Mouse (Mus musculus) gastrocnemius, postnatal 4 days (tissue): Measurements from ENCODE around the gene Gtpbp1. TPM values are rescaled to one million over a fixed set of nuclear protein-coding genes. Genes with fewer than 3 reads are reported as not detected.
A peak's percentile ranks its signal among the peaks of the same experiment; 100 is the strongest.
"Not testable (repeated sequence)": the region's sequence is repeated elsewhere in the genome, so short reads cannot be mapped to it uniquely, and the experiment has no call there.

Source experiments
- DNase-seq, 2 experiments: peaks; one replicate each; pipeline ENCODE4 v3.0.0; 2021 to 2022; ENCODE audit warnings: low spot score in 2 of 2, mixed read lengths in 2 of 2
- long read RNA-seq, 2 experiments: library from polyadenylated mRNA; stranded (forward); transcript quantifications; one replicate each; pipeline ENCODE4 v2.0.0; 2021
- total RNA-seq, 2 experiments: library from RNA; stranded (reverse); gene quantifications; 2 replicates each; pipeline ENCODE4 v1.2.3; 2021

The Gtpbp1 gene
- total RNA-seq, result 10 to 100 TPM; 20.7 to 22.5 TPM
- long read RNA-seq, experiment 1, partial matches to known transcripts, result 0 of 6 reads
- long read RNA-seq, experiment 1, other reads (novel, unspliced or antisense), result 3 of 6 reads
- long read RNA-seq, experiment 2, partial matches to known transcripts, result 6 of 11 reads
- long read RNA-seq, experiment 2, other reads (novel, unspliced or antisense), result 2 of 11 reads

GRCm38 (mm10) chr15:79690426-79691022 lies at the start of gene Gtpbp1:
TSS of gene Gtpbp1 (plus strand) at chr15:79690845.
- peak; percentile 82 to 96 for DNase-seq

DNA sequence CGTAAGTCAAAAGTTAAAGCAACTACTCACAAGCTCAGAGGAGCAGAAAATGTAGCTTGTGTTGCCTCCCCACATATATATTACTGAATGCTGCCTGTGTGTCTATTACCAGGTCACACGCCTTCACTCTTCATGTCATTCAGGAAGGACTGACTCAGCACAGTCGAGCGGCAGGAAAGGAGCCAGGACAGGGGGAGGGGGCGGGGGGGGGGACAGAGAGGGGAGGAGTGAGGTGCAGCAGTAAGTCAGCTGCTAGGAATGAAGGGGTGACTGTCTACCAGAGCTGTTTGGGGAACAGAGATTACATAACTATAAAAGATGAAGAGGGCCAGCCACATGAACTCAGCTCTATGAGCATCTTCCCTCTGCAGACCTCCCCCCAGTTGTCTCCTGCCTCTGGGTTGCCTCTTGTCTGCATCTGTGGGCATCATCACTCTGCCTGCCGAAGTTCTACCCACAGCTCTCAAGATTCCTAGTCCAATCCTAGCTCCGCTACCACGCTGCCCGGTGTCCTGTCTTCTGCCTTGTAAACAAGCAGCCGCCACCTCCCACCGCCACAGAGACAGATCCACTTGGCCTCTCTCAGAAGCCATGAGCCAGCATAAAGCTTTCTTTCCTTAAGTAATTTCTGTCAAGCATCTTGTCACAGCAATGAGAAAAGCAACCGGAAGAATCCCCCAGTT lies 49.4 kb upstream of the Gtpbp1 start:
- no peak for DNase-seq

DNA sequence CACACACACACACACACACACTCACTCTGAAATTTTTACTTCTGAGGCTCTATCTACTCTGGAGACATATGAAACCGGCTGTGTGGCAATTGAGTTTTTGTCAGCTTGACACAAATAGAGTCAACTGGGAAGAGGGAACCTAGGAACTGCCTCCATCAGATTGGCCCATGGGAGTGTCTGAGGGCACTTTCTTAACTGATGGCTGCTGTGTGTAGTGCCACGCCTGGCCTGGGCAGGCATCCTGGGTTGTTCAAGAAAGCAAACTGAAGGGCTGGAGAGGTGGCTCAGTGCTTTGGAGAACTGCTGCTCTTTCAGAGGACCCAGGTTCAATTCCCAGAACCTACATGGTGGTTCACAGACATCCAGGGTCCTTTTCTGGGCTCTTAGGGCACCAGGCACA lies 45.2 kb upstream of the Gtpbp1 start:
- no peak for DNase-seq

GRCm38 (mm10) chr15:79648130-79648529 lies 42.5 kb upstream of the Gtpbp1 start:
- DNase-seq, result no peak

DNA sequence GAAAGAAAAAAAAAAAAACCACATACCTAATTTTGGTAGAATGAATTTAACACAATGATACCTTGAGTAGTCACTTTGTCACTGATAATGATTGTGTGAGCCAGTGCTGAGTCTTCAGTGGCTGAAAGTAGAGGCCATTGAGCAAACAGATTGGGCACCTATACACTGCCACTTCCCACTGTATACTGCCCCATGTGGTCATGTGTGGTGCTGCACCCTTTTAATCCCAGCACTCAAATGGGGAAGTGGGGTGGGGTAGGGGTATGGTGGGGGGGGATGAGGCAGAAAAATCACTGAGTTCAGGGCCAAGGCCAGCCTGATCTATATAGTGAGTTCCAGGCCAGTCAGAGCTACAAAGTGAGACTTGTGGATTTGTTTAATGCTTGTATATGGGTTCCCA lies 40.1 kb upstream of the Gtpbp1 start:
- no peak for DNase-seq

- DNase-seq, result no peak
Observed at GRCm38 (mm10) chr15:79651481-79651880, 39.2 kb upstream of the Gtpbp1 start.

DNA sequence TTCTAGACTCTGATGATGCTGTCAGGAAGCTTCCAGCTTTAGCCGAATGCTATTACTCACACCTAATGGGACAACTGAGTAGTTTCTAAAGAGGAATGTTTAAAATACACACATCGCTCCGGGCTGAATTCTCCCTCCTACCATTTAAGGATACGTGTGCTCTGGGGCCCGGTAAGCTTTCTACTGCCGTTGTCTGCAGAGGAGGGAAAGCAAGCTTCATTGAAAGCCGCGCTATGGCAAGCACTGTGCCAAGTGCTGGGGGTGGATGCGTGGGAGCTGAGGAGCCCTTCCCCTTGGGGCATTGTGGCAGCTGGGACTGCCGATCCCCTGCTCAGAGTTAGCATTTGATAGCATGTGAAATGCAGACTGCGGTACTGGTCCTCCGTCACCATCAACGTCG lies 34.2 kb upstream of the Gtpbp1 start:
- DNase-seq, result no peak

GRCm38 (mm10) chr15:79657837-79658530 lies 32.7 kb upstream of the Gtpbp1 start:
- DNase-seq, result peak; percentile 68 to 76

DNA sequence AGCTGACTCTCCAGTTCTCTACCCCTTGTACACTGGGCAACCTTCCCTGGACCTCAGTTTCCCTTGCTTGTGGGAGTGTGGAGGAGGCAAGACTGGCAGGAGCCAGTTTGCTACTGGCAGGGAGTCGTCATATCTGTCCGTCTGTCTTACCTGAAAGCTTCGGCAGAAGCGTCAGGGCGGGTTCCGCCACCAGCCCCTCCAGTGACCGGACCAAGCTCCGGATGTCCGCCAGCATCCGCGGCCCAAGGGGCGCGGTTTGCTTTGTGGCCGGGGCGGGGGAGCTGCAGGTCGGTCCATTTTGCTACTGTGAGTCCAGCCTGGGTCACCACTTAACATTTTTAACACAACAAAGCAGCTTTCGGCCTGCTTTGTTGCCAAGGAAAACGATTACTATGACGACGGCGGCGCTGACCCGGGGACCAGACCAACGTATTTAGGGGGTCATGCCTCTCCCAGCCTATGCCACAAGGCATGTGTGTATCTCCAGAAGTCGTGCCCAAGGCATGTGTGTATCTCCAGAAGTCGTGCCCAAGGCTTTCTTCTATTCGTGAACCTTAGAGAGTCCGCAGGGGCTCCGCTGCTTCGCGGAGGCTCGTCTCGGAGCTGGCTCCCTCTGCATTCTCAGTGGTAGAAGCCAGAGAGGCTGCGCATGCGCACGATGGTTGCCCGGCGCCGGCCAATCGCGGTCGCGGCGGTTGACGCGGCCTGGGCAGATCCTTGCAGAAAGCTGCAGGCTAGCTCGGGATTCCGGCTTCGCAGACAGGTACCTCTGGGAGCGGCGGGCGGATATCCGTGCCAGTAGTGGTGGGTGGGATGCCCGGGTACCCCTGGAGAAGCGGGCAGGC lies 31.9 kb upstream of the Gtpbp1 start, which contains the start of the genes Fam227a and Cby1:
Gene Fam227a (minus strand): TSS at position 426 of the 845 bp plus-strand sequence.
Gene Cby1 (plus strand): TSS at position 669 of the 845 bp plus-strand sequence.
- DNase-seq, result peak; percentile 96 to 97

GRCm38 (mm10) chr15:79661852-79662251 lies 28.8 kb upstream of the Gtpbp1 start:
- no peak for DNase-seq

DNA sequence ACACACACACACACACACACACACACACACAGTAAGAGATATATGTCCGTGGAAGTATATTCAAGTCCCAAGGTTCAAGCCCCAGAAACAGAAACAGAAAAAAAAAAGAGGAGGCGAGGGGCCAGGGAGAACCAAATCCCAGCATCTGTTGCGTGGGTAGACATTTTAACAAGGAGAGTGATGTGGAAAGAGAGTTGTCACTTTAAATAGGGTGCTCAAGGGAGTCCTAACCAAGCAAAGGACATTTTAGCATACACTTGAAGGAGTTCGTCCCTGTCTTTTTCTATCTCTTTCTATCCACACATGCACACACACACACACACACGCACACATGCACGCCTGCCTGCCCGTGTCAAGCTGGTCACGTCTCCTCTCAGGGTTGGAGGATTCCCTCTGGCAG lies 26.0 kb upstream of the Gtpbp1 start:
- DNase-seq, result no peak

GRCm38 (mm10) chr15:79669195-79669594 lies 21.4 kb upstream of the Gtpbp1 start:
- DNase-seq, result no peak

DNA sequence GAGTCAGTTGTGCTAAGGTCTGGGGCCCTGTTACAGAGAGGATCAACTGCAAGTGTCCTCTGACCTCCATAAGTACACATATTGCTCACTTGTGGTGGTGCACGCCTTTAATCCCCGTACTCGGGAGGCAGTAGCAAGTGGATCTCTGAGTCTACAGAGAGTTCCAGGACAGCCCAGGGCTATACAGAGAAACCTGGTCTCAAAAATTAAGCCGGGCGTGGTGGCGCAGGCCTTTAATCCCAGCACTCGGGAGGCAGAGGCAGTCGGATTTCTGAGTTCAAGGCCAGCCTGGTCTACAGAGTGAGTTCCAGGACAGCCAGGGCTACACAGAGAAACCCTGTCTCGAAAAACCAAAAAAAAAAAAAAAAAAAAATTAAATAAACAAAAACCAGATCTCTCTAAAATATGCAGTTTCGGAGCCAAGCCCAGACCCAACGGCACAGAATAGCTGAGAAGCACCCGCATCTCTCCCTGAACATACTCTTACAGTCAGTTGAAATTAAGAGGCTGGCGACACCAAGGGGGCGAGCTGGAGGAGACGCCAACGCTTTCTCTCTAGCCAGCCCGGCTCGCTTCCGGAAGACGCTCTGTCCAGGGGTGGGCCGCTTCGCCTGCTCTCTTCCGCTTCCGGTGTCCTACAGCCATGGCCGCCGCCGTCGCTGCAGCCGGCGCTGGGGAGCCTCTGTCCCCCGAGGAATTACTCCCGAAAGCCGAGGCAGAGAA lies 20.2 kb upstream of the Gtpbp1 start, which contains the start of gene Tomm22:
Gene Tomm22 (plus strand): TSS at position 613 of the 723 bp plus-strand sequence.
- DNase-seq, result peak; percentile 76 to 89

DNA sequence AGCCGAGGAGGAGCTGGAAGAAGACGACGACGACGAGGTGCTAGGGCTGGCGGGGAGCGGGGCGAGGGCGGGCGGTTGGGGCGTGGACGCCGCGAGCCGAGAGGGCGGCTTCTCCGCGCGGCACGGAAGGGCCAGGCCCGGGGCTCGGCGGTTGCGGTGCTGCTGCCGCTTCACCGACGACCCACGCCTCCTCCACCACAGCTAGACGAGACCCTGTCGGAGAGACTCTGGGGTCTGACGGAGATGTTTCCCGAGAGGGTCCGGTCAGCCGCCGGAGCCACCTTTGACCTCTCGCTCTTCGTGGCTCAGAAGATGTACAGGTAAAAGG lies 19.7 kb upstream of the Gtpbp1 start:
- DNase-seq, result no peak

DNA sequence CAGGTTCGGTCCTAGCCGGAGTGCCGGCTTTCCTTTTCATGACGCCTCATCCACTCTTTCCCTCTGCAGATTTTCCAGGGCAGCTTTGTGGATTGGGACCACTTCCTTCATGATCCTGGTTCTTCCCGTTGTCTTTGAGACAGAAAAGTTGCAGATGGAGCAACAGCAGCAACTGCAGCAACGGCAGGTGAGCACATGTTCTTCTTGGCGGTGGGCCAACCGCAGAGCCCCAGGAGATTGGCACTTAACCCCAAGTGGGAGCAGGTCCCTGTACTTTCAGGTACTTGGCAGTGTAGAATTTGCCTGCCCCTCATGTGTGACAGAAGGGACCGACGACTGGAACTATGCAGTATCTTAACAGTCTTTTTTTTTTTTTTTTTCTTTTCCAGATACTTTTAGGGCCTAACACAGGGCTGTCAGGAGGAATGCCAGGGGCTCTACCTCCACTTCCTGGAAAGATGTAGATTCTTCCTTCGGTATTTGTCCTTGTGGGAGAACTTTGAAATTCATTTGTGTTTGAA lies 18.8 kb upstream of the Gtpbp1 start:
- DNase-seq, result not testable (repeated sequence)

- DNase-seq, result no peak
Observed at GRCm38 (mm10) chr15:79677936-79678335, 12.7 kb upstream of the Gtpbp1 start.

DNA sequence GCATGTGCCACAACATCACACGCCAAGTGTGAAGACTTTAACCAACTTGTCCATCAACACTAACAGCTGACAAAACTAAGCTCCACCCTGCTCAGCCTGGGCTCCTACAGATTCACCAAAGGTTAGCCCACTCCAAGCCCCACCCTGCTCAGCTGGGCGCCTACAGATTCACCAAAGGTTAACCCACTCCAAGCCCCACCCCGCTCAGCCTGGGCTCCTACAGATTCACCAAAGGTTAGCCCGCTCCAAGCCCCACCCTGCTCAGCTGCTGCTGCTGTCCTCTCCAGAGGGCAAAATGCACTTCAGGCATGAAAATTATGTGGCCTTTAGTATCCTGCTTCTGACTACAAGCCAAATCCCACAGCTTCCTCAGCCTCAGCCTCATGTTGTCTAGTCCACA lies 8.7 kb upstream of the Gtpbp1 start:
- no peak for DNase-seq

DNA sequence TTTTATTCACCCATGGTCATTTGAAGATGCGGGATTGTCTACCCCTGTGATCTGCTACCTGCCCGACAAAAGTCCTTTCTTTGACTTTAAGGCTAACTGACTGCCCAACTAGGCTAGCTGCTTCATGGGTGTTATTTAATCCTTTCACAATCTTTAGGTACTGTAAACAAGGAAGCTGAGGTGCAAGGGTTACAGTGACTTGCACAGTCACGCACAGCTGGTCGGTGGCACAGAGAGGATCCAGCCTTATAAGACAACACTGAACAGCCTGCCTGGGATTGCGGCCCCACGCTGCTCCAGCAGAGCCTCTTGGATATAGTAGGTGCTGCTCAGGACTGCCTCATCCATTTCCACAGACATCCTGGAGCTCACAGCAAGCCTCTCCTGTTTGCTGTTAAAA lies 7.5 kb upstream of the Gtpbp1 start:
- DNase-seq, result no peak

DNA sequence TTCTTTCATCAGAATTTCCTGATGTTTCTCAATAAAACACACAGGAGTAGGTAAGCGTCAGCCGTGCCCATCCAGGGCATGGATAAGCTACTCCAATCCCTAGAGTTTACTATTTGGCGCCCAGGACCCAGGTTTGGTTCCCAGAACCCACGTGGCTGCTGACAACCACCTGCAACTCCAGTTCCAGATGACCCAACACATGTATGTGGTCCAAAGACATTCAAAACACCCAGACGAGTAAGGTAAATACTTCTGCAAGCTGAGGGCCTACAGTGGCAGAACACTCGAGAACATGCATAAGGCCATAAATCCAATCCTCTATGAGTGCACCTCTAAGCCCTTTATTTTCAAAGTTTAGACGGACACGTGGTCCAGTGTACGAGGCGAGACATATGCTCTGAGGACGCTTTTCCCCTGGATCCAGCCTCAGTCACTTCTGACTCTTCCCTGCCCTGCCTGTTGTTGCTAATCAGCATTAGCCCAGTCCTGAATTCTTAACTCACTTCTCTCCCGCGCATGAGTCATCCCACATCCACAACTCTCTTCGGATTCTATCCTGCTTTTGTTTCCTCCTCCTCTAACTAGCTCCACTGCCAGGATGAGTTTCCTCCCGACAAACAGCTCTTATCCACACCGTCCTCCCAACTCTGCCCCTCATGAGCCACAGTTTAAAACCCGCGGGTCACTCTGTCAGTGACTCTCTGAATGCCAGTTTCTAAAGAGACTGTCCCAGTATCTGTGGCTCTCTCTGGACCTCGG lies 6.8 kb upstream of the Gtpbp1 start:
- no peak for DNase-seq
